Mouse (Mus musculus): ENCODE results near the gene Tmem132d.

The Tmem132d gene

GRCm38 (mm10) chr5:128432916-128433315 lies at the start of gene Tmem132d:
Gene Tmem132d, minus strand, starts transcription at chr5:128433077.
- peak; percentile 32 to 78 for DNase-seq (ENCODE audit: low spot score in 2 of 2)

GRCm38 (mm10) chr5:128480816-128481215 lies 47.9 kb upstream of the Tmem132d start:
- no peak for DNase-seq (ENCODE audit: low spot score in 2 of 2)

- DNase-seq (ENCODE audit: low spot score in 2 of 2), result no peak
These were observed 42.5 kb upstream of the Tmem132d start for GRCm38 (mm10) chr5:128475372-128475771.

DNA sequence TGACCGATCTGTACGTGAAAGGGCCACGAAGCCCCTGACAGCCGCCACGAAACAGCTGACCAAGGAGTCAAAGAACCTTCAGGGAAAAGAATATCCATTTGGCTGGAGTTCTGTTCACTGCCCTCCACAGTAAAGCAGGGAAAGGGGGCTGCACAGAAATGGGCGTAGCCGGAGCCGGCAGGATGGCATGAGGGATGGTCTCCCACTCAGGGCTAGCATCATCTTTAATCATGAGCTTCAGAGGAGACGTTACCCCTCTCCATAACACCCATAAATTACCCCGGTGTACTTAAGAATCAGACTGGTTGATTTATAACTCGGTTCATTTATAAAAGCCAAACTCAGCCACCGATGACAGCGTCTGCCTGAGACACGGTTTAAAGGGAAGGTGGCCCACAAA lies 36.9 kb upstream of the Tmem132d start:
- no peak for DNase-seq (ENCODE audit: low spot score in 2 of 2)

- DNase-seq (ENCODE audit: low spot score in 2 of 2), result no peak
These were observed 31.6 kb upstream of the Tmem132d start for GRCm38 (mm10) chr5:128464514-128464913.

GRCm38 (mm10) chr5:128460605-128461004 lies 27.7 kb upstream of the Tmem132d start:
- DNase-seq (ENCODE audit: low spot score in 2 of 2), result no peak

- no peak for DNase-seq (ENCODE audit: low spot score in 2 of 2)
These were observed 22.9 kb upstream of the Tmem132d start for GRCm38 (mm10) chr5:128455732-128456131.

DNA sequence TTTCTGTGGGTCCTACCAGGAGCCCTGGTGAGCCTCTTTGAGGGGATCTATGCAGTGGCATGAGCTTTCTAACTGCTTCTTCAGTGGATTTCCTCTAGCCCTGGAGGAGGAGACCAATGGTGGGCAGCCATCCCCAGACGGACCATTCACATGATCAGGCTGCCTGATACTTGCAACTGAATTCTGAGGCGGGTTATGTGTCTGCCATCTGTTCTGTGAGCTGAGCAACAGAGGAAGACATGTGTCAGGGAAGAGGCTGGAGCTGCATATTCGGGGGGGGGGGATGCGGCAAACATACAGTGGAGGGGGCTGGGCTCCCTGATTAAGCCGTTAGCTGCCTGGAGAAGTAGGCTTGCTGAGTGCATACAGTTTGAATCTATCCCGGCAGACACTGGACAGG lies 19.3 kb upstream of the Tmem132d start:
- no peak for DNase-seq (ENCODE audit: low spot score in 2 of 2)

DNA sequence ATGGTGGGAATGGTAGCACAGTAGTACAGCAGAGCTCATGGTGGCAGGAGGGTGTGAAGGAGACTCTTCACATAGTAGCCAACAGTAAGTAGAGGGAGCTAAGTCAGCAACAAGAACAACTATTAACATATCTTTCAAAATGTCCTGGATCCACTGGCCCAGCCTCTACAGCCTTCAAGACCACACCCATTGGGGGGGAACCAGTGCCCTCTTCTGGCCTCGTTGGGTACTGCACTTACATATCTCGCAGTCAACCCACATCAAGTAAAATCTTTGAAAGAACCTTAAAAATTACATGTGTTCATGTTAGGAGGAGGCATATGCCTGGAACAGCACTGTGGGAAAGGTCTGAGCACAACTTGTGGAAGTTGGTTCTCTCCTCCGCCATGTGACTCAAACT lies 17.9 kb upstream of the Tmem132d start:
- DNase-seq (ENCODE audit: low spot score in 2 of 2), result no peak

GRCm38 (mm10) chr5:128444876-128445275 lies 12.0 kb upstream of the Tmem132d start:
- no peak for DNase-seq (ENCODE audit: low spot score in 2 of 2)

DNA sequence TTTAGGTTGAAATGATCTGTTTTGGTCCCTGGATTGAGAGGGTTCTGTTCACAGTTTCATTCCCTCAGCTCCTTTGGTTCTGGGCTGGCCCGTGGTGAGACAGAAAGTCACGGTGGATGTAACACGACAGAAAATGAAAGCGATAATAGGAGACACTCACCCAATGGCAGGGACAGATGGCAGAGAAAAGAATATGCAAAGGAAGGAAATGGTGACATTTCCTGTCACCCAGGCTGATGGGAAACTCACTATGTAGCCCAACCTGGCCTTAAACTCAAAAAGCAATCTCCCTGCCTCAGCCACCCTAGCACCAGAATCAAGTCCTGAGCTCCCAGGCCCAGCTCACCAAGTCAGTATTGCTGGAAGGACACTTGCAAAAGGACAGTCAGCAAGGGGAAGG lies 11.0 kb upstream of the Tmem132d start:
- DNase-seq (ENCODE audit: low spot score in 2 of 2), result no peak

DNA sequence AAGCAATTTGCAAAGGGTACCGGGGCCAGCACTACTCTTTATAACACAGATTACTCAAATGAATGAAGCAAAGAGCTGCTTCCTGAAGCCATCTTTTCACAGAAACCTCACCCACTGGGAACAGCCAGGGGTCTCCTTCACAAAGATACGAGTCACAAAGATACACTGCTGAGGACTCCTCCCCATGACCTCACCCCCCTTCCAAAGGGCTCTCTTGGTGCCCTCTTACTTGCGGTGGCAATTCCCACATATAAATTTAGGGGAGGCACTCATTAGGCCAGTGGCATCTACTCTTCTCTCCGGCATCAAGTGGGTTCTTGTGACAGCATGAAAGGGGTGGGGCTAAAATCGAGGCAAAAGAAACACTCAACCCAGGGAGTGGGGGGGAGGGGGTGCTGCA lies 8.2 kb upstream of the Tmem132d start:
- DNase-seq (ENCODE audit: low spot score in 2 of 2), result no peak

DNA sequence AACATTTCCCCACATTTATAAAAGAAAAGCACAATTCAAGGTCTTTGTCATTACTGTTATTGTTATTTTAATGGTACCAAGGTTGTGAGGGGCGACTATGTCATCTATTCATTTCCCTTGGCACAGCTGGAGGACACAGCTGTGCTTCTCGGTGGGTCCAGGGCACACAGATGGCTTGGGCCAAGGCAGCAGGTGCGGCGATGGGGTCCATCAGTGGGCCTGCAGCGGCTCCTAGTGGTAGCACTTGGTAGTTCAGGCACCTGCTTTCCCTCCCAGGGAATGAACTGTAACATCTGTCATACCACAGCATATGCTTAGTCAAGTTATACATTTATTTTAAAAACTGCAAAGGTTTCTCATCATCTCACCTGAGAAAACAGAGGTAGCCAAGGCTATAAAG lies 7.0 kb upstream of the Tmem132d start:
- peak; percentile 22 to 82 for DNase-seq (ENCODE audit: low spot score in 2 of 2)

- no peak for DNase-seq (ENCODE audit: low spot score in 2 of 2)
These were observed 5.2 kb upstream of the Tmem132d start for GRCm38 (mm10) chr5:128438078-128438477.

GRCm38 (mm10) chr5:128436909-128437308 lies 4.0 kb upstream of the Tmem132d start:
- peak; percentile 42 to 93 for DNase-seq (ENCODE audit: low spot score in 2 of 2)

DNA sequence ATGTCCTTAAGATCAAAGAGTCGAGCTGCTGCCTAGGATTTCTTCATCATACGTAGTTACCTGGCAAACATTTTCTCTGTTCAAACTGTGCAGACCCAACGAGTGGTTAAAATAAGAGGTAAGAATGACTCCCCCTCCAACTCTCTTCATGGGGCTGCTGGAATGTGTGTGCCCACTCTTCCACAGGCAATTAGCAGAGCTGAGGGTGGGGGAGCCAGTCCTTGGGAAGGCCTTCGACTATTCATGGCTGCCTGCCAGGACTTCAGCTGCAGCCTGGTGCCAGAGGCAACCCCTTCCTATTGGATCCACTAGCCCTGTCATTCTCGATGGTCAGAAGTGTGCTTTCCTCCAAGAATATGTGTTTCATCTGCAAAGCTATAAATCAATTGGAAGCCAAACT lies 2.8 kb upstream of the Tmem132d start:
- no peak for DNase-seq (ENCODE audit: low spot score in 2 of 2)

GRCm38 (mm10) chr5:128433786-128434185 lies 909 bp upstream of the Tmem132d start:
- no peak for DNase-seq (ENCODE audit: low spot score in 2 of 2)

GRCm38 (mm10) chr5:128432422-128432821 lies 455 bp downstream of the Tmem132d start:
- DNase-seq (ENCODE audit: low spot score in 2 of 2), result no peak

DNA sequence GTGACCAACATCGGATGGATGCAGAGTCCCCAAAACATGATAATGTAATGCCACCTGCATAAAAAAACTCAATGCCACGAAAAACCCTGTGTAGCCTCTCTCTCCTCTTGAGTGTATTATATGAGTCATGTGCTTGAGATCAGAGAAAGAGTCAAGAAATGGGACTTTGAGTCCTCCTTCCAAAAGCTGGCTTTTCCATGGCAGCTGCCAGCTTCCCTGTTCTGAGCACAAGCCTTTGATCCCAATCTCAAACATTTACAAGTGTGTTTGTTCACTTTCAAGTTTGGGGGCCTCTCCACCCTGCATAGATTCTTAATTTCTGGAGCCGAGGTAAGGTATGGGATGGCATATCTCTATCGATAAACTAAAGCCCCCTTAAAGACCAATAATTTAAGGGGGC lies 8.2 kb downstream of the Tmem132d start:
- DNase-seq (ENCODE audit: low spot score in 2 of 2), result no peak

GRCm38 (mm10) chr5:128424213-128424612 lies 8.7 kb downstream of the Tmem132d start:
- peak in 1 of 2 experiments; percentile 29 for DNase-seq (ENCODE audit: low spot score in 2 of 2)

DNA sequence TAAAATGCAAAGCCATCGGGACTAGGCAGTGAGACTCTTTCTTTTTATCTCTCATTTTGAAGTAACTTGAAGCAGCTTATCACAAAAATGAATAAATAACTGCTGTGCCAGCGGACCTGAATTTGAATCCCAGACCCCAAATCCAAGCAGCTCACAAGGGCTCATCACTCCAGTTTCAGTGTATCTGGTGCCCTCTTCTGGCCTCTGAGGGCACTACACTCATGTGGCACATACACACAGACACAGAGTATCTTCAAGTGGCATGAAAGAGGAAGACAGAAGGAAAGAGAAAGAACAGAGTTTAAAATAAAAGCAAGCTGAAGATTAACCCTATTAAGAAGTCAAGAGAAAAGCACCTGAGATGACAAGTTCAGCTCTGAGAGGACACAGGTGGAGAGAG lies 10.8 kb downstream of the Tmem132d start:
- DNase-seq (ENCODE audit: low spot score in 2 of 2), result no peak

GRCm38 (mm10) chr5:128418149-128418710 lies 14.6 kb downstream of the Tmem132d start:
- no peak for DNase-seq (ENCODE audit: low spot score in 2 of 2)

- no peak for DNase-seq (ENCODE audit: low spot score in 2 of 2)
These were observed 18.8 kb downstream of the Tmem132d start for GRCm38 (mm10) chr5:128414056-128414455.

DNA sequence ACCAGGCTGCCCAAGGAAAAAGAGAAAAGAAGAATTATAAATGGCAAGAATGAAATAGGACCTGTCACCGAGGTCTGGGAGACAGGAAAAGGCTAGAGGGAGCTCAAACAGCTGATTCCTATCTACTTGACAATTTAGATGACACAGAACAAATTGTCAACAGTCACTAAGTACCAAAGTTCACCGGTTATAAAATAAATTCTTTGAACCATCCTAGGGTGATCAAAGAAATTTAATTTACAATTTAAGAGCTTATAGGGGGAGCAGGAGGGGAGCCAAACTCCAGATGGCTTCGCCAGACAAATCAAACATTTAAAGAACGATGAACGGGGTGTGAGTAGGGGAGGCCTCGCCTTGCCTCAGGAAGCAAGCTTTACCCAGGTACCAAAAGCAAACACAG lies 20.6 kb downstream of the Tmem132d start:
- no peak for DNase-seq (ENCODE audit: low spot score in 2 of 2)
